Mouse (Mus musculus) kidney, postnatal 0 days (tissue): ENCODE measurements around the gene Lrrc66. TPM values are rescaled to one million over a fixed set of nuclear protein-coding genes. Genes with fewer than 3 reads are reported as not detected.

Experiments used
- ATAC-seq: fragments of 200-750 bp; cut with Nextera tagmentation; replicated peaks from 2 replicates; pipeline ENCODE4 v1.8.0; 2017; ENCODE audit warnings: low read depth, moderate number of reproducible peaks, moderate TSS enrichment, moderate library complexity; ENCODE audit not compliant: low FRiP score
- DNase-seq: peaks from one replicate; pipeline ENCODE4 v3.0.0-alpha.2; 2016; ENCODE audit warnings: low spot score
- H3K27ac ChIP-seq: fragments of 300-500 bp; sonication (generic); 2 replicates; pipeline ENCODE4 v1.5.1; 2014; ENCODE audit warnings: mild to moderate bottlenecking
- H3K27me3 ChIP-seq: fragments of 300-500 bp; sonication (generic); 2 replicates; pipeline ENCODE4 v1.6.1; 2014; ENCODE audit warnings: low read length, mixed read lengths; ENCODE audit not compliant: insufficient read depth
- H3K36me3 ChIP-seq: fragments of 300-500 bp; sonication (generic); 2 replicates; pipeline ENCODE4 v1.6.1; 2014; ENCODE audit warnings: low read length, mixed read lengths; ENCODE audit not compliant: insufficient read depth
- H3K4me1 ChIP-seq: fragments of 300-500 bp; sonication (generic); replicated peaks from 2 replicates; pipeline ENCODE4 v1.6.1; 2014; ENCODE audit warnings: antibody characterized with exemption, low read length, mixed read lengths; ENCODE audit not compliant: insufficient read depth
- H3K4me2 ChIP-seq: fragments of 300-500 bp; sonication (generic); 2 replicates; pipeline ENCODE4 v1.6.1; 2014; ENCODE audit warnings: mild to moderate bottlenecking, low read length, moderate library complexity, mixed read lengths
- H3K4me3 ChIP-seq: fragments of 300-500 bp; sonication (generic); replicated peaks from 2 replicates; pipeline ENCODE4 v1.5.1; 2014; ENCODE audit warnings: low read depth, low read length
- H3K9ac ChIP-seq: fragments of 300-500 bp; sonication (generic); 2 replicates; pipeline ENCODE4 v1.6.1; 2014; ENCODE audit warnings: low read depth, low read length
- H3K9me3 ChIP-seq: fragments of 300-500 bp; sonication (generic); replicated peaks from 2 replicates; pipeline ENCODE4 v1.6.1; 2016; ENCODE audit warnings: low read length, inconsistent platforms, mixed read lengths
- CTCF ChIP-seq: IDR thresholded peaks from 2 replicates; pipeline ENCODE4 v1.5.1; 2016; ENCODE audit warnings: antibody characterized with exemption, low read depth, mild to moderate bottlenecking, moderate library complexity
- WGBS: fragments of 180-500 bp; shearing (Covaris S2); extraction: QIAGEN DNeasy Blood & Tissue Kit; methylation state at CpG from one replicate; pipeline ENCODE4 v1.1.7; 2014; 5-methylcytosine and 5-hydroxymethylcytosine counted together
- polyA plus RNA-seq: library from polyadenylated mRNA; unstranded; fragments of >200 nt; fragmentation: Nextera tagmentation; extraction: Ambion mirVana; gene quantifications from 2 replicates; pipeline ENCODE4 v1.2.1, GENCODE M21; 2015

Lrrc66 gene
- polyA plus RNA-seq, 1 experiment from 2014 or later, result 1.4 TPM

DNA sequence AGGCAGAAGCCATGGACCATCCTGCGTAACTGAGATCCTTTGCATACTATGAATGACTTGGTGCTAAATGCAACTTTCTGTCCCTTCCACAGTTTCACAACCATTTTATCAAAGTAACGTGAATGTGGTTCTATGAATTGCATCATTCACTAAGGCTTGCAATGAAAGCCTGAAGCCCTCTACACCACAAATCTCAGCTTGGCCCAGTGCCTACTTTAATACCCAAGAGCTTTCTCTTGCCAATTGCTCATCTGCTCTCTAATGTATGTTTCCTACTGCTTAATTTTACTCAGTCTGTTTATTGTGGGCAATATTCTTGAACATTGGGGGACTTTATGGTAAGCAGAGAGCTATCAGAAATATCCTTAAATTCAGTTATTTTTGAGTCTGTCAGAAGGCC is 59.5 kb downstream of the Lrrc66 start:
- no peaks in the 10 kb centered on the region for H3K27me3 ChIP-seq
- H3K4me3 ChIP-seq, result no peak overlapping the region

DNA sequence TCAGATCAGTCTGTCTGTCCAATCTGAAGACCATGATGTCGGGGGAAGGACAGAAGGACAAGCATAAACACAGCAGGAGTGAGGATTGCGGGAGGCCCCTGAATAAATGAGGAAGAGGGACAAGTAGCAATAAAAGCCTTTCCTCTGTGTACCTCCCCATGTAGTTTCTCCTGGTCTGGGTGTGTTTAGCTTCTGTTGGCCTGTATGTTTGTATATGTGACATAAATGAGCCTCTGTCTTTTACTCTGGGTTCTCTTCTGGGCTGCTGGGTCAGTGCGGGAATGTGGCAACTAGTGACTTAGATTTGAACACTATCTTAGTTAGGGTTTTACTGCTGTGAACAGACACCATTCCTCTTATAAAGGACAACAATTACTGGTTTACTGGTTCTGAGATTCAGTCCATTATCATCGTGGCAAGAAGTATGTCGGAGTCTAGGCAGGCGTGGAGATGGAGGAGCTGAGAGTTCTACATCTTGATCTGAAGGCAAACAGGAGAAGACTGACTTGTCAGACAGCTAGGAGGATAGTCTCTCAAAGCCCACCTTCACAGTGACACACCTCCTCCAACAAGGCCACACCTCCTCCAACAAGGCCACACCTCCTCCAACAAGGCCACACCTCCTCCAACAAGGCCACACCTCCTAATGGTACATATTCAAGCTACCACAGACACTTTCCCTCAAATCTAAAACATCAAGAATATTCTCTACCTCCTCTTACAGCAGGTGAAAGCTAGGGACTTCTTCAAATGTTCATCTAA is 60.8 kb downstream of the Lrrc66 start:
- Histone ChIP-seq H3K9me3 (no peaks in the 10 kb centered on the region), H3K4me2 (no peak overlapping the region), H3K36me3 (no peaks in the 10 kb centered on the region), H3K9ac (no peak overlapping the region), H3K4me1 (no peaks in the 10 kb centered on the region), H3K4me3 (no peak overlapping the region), H3K27ac (no peak overlapping the region), H3K27me3 (no peaks in the 10 kb centered on the region)
- ATAC-seq (no peak), DNase-seq (no peak)
- WGBS, result 89% methylated on average over 6 of the region's 6 CpGs
- TF ChIP-seq CTCF, result no peak

More for the DNA sequence above, 59.5 kb downstream of the Lrrc66 start:
- Histone ChIP-seq H3K9me3 (no peaks in the 10 kb centered on the region), H3K9ac (no peak overlapping the region), H3K4me2 (no peak overlapping the region), H3K4me1 (no peaks in the 10 kb centered on the region), H3K27ac (no peak overlapping the region), H3K36me3 (no peaks in the 10 kb centered on the region)
- WGBS, result 86% methylated on average over 2 of the region's 2 CpGs
- TF ChIP-seq CTCF, result no peak
- DNase-seq (no peak), ATAC-seq (no peak)

DNA sequence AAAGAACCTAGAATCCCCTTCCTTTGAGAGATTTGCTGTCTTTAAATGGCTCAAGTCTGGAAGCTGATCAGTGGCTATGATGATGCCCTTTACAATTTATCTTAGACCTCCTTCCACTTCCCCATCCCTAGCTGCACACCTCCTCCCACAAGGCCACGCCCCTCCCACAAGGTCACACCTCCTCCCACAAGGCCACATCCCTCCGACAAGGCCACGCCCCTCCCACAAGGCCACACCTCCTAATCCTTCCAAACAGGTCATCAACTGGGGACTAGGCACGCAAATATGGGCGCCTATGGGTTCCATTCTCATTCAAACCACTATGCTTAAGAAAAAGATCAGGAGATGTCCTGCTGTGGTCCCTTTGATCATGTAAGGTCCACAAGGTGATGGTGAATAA is 63.1 kb downstream of the Lrrc66 start:
- 77% methylated on average over 5 of the region's 5 CpGs for WGBS
- H3K36me3 ChIP-seq, result no peaks in the 10 kb centered on the region
- H3K27me3 ChIP-seq, result no peaks in the 10 kb centered on the region
- H3K9ac ChIP-seq, result no peak overlapping the region
- ATAC-seq (no peak), DNase-seq (no peak)
- no peak overlapping the region for H3K4me3 ChIP-seq
- H3K4me1 ChIP-seq, result no peaks in the 10 kb centered on the region
- no peak for TF ChIP-seq CTCF
- H3K9me3 ChIP-seq, result no peaks in the 10 kb centered on the region
- H3K27ac ChIP-seq, result no peak overlapping the region
- no peak overlapping the region for H3K4me2 ChIP-seq

DNA sequence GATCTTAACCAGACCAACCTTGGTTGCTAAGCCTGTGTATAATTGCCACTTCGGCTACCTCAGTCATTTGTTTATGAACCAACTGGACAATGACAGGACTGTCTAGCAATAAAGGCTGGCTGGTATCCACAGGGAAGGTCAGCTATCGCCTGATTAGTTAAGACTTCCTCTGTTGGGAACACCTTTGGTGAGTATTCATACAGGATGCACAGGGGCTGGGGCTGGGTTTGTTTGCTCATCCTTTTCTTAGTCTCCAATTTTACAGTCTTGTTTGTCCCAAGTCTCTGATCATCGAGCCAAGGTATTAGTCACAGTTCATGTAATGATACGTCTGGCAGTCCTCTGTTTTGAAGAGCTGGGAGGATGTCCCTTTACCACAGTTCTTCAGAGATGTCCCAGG is 65.4 kb downstream of the Lrrc66 start:
- ATAC-seq (no peak), DNase-seq (no peak)
- no peaks in the 10 kb centered on the region for H3K27me3 ChIP-seq
- no peak overlapping the region for H3K27ac ChIP-seq
- H3K9me3 ChIP-seq, result no peaks in the 10 kb centered on the region
- TF ChIP-seq CTCF, result no peak
- H3K4me3 ChIP-seq, result no peak overlapping the region
- no peak overlapping the region for H3K4me2 ChIP-seq
- H3K36me3 ChIP-seq, result no peaks in the 10 kb centered on the region
- no peaks in the 10 kb centered on the region for H3K4me1 ChIP-seq
- H3K9ac ChIP-seq, result no peak overlapping the region
- WGBS, result 78% methylated on average over 4 of the region's 4 CpGs

DNA sequence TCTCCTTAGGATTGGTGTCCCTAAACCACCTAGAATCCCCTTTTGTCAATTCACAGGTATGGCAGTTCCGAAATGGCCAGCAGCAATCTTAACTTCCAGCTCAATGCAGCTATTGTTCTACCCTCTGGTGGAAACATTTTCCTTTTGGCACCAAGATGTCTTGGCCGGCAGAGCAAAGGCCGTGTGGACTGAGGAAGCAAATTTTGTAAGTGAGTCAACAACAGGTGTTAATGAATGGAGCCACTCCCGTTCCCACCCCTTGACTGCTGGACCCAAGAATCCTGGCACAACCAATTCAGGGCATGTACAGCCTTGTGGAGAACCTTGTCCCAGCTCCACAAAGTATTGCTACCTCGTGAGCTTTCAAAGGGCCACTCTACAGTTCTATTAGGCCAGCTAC is 66.2 kb downstream of the Lrrc66 start:
- Histone ChIP-seq H3K36me3 (no peaks in the 10 kb centered on the region), H3K4me1 (no peaks in the 10 kb centered on the region), H3K4me2 (no peak overlapping the region), H3K27me3 (no peaks in the 10 kb centered on the region), H3K4me3 (no peak overlapping the region), H3K27ac (no peak overlapping the region), H3K9me3 (no peaks in the 10 kb centered on the region), H3K9ac (no peak overlapping the region)
- TF ChIP-seq CTCF, result no peak
- 78% methylated on average over 5 of the region's 5 CpGs for WGBS
- ATAC-seq (no peak), DNase-seq (no peak)

DNA sequence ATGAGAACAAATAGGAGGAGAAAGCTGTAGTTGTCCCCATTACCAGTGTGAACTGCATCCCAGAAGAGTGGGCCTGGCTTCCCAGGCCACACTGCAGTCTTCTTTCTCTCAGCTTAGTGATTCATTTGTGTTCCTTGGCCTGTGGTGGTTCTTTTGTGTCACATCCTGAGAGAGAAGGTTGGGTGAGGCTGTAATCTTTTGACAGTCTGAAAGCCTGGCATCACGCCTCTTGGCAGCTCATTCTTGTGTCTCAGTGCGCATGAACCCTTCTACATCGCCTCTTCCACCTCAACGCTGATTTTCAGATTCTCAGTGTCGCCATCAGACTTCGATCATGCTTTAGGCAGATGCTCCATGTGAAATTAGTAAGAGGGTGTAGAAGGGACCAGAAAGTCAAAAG is 68.3 kb downstream of the Lrrc66 start:
- Histone ChIP-seq H3K4me3 (no peak overlapping the region), H3K27me3 (no peaks in the 10 kb centered on the region), H3K4me1 (no peaks in the 10 kb centered on the region), H3K36me3 (0 out of 2 replicates have a peak, but pooled peaks cover 3% of the 10 kb centered on the region), H3K9ac (no peak overlapping the region), H3K9me3 (no peaks in the 10 kb centered on the region), H3K27ac (no peak overlapping the region), H3K4me2 (no peak overlapping the region)
- 96% methylated on average over 6 of the region's 6 CpGs for WGBS
- ATAC-seq (no peak), DNase-seq (no peak)
- no peak for TF ChIP-seq CTCF

DNA sequence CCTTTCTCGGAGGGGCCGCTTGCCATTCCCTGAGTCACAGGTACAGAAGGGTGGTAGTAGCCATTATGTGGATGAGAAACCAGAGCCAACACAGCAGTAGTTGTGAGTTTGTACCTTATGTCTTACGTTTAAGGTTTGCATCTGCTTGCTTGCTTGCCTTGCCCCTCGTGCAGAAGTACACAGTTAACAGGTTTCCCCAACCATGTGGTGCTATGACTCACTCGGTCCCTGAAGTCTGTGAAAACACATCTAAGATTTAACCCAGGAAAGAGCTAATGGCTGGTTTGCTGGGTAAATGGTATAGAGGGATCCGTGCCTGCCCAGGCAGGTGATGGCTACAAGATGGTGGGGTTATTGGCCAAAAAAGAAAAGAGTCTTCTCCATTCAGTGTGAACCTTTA is 73.6 kb downstream of the Lrrc66 start:
- Histone ChIP-seq H3K27ac (no peak overlapping the region), H3K9ac (no peak overlapping the region), H3K9me3 (no peaks in the 10 kb centered on the region), H3K36me3 (peaks cover 15% of the 10 kb centered on the region; the same call in 1 of the 2 replicates), H3K27me3 (no peaks in the 10 kb centered on the region), H3K4me3 (no peak overlapping the region), H3K4me2 (no peak overlapping the region), H3K4me1 (no peaks in the 10 kb centered on the region)
- TF ChIP-seq CTCF, result no peak
- no peak for DNase-seq
- no peak for ATAC-seq
- WGBS, result 88% methylated on average over 6 of the region's 6 CpGs
